Mouse (Mus musculus) heart, postnatal 14 days (tissue): ENCODE measurements around the gene Snrnp25. TPM values are rescaled to one million over a fixed set of nuclear protein-coding genes. Genes with fewer than 3 reads are reported as not detected.
A peak's percentile ranks its signal among the peaks of the same experiment; 100 is the strongest.

Experiments
- DNase-seq, 2 experiments: peaks; one replicate each; pipeline ENCODE4 v3.0.0; 2021 to 2022
- intact Hi-C: fragments of 180-260 bp; cut with DNase I; formaldehyde crosslinking; loops from one replicate; pipeline ENCODE4 v1.15.1; 2025
- long read RNA-seq, 2 experiments: library from polyadenylated mRNA; stranded (forward); transcript quantifications; one replicate each; pipeline ENCODE4 v2.0.0; 2021
- total RNA-seq, 2 experiments: library from RNA; stranded (reverse); gene quantifications; 2 replicates each; pipeline ENCODE4 v1.2.3; 2021

The Snrnp25 gene
- 10 to 100 TPM; 11.4 to 11.5 TPM for total RNA-seq
- long read RNA-seq, experiment 1, transcript Snrnp25-201 (5 exons, 821 nt): major isoform, 6 of 6 reads
- long read RNA-seq, experiment 1, partial matches to known transcripts: 0 of 6 reads
- long read RNA-seq, experiment 1, other reads (novel, unspliced or antisense): 0 of 6 reads
- long read RNA-seq, experiment 2, transcript Snrnp25-201 (5 exons, 821 nt): major isoform, 7 of 7 reads
- long read RNA-seq, experiment 2, partial matches to known transcripts: 0 of 7 reads
- long read RNA-seq, experiment 2, other reads (novel, unspliced or antisense): 0 of 7 reads

GRCm38 (mm10) chr11:32205058-32205873 is at the start of gene Snrnp25:
Snrnp25 (plus strand) TSS chr11:32205415.
- intact Hi-C loops: no loop called here

GRCm38 (mm10) chr11:32156854-32157630 is 48.2 kb upstream of the Snrnp25 start:
- intact Hi-C loops: no loop called here

More at GRCm38 (mm10) chr11:32205058-32205873, at the start of gene Snrnp25:
- DNase-seq: peak; percentile 93 to 95

GRCm38 (mm10) chr11:32157791-32158594 is 47.2 kb upstream of the Snrnp25 start:
- intact Hi-C loops: no loop called here
- DNase-seq: no peak

More at GRCm38 (mm10) chr11:32156854-32157630, 48.2 kb upstream of the Snrnp25 start:
- no peak for DNase-seq

GRCm38 (mm10) chr11:32159176-32159575 is 46.0 kb upstream of the Snrnp25 start:
- no peak for DNase-seq
- intact Hi-C loops: no loop called here

GRCm38 (mm10) chr11:32160341-32160740 is 44.9 kb upstream of the Snrnp25 start:
- no peak for DNase-seq
- intact Hi-C loops: loop anchor here (5.0 kb wide), 1 partner anchor 483 kb away; no protein-coding TSS in a partner anchor

- no peak for DNase-seq
- intact Hi-C loops: loop anchor here (5.0 kb wide), 1 partner anchor 484 kb away; no protein-coding TSS in a partner anchor
Measured at GRCm38 (mm10) chr11:32161500-32161899, 43.7 kb upstream of the Snrnp25 start.

GRCm38 (mm10) chr11:32161922-32162804 is 43.1 kb upstream of the Snrnp25 start:
- intact Hi-C loops: loop anchor here (2.0 to 5.0 kb wide), 2 partner anchors 163 to 485 kb away; no protein-coding TSS in a partner anchor
- DNase-seq: peak; percentile 76 to 85

GRCm38 (mm10) chr11:32166683-32167082 is 38.5 kb upstream of the Snrnp25 start:
- intact Hi-C loops: no loop called here
- DNase-seq: no peak

- intact Hi-C loops: no loop called here
- no peak for DNase-seq
Measured at GRCm38 (mm10) chr11:32178506-32178905, 26.7 kb upstream of the Snrnp25 start.

- no peak for DNase-seq
- intact Hi-C loops: loop anchor here (5.0 kb wide), 1 partner anchor 121 kb away; the partner anchor contains the start of gene Hbq1a
Measured at GRCm38 (mm10) chr11:32181246-32181645, 24.0 kb upstream of the Snrnp25 start.

- intact Hi-C loops: loop anchor here (2.0 to 5.0 kb wide), 4 partner anchors 57 to 139 kb away; partner anchors contain the start of genes Hbq1a and Hbq1b
- peak; percentile 85 to 90 for DNase-seq
Measured at GRCm38 (mm10) chr11:32181973-32182868, 23.0 kb upstream of the Snrnp25 start.

- intact Hi-C loops: loop anchor here (5.0 kb wide), 1 partner anchor 118 kb away; the partner anchor contains the start of gene Hbq1a
Measured at GRCm38 (mm10) chr11:32184469-32184868, 20.7 kb upstream of the Snrnp25 start.

GRCm38 (mm10) chr11:32186031-32186430 is 19.2 kb upstream of the Snrnp25 start:
- intact Hi-C loops: no loop called here
- DNase-seq: no peak

More at GRCm38 (mm10) chr11:32184469-32184868, 20.7 kb upstream of the Snrnp25 start:
- DNase-seq: no peak

- intact Hi-C loops: no loop called here
- DNase-seq: no peak
Measured at GRCm38 (mm10) chr11:32187256-32187655, 18.0 kb upstream of the Snrnp25 start.

- intact Hi-C loops: no loop called here
- DNase-seq: no peak
Measured at GRCm38 (mm10) chr11:32188881-32189280, 16.3 kb upstream of the Snrnp25 start.

GRCm38 (mm10) chr11:32189434-32189833 is 15.8 kb upstream of the Snrnp25 start:
- intact Hi-C loops: no loop called here
- DNase-seq: no peak

- no peak for DNase-seq
- intact Hi-C loops: no loop called here
Measured at GRCm38 (mm10) chr11:32190119-32190518, 15.1 kb upstream of the Snrnp25 start.
